Mouse (Mus musculus) layer of hippocampus, adult 2 months (tissue): ENCODE results near the gene Mpig6b. TPM values are rescaled to one million over a fixed set of nuclear protein-coding genes. Genes with fewer than 3 reads are reported as not detected.

Experiments
- DNase-seq, 2 experiments: peaks; one replicate each; pipeline ENCODE4 v3.0.0; 2022; ENCODE audit warnings: low spot score in 2 of 2
- H3K27ac ChIP-seq: fragments of 200-600 bp; 2 replicates; pipeline ENCODE4 v1.8.1; 2022
- H3K4me3 ChIP-seq: fragments of 200-600 bp; 2 replicates; pipeline ENCODE4 v1.8.1; 2022; ENCODE audit warnings: mild to moderate bottlenecking
- CTCF ChIP-seq: fragments of 200-600 bp; conservative IDR thresholded peaks from 2 replicates; pipeline ENCODE4 v1.8.1; 2022; ENCODE audit warnings: antibody characterized with exemption, mild to moderate bottlenecking, moderate library complexity
- total RNA-seq, 2 experiments: library from RNA; stranded (reverse); gene quantifications; 2 replicates each; pipeline ENCODE4 v1.2.3; 2021

The Mpig6b gene
- total RNA-seq, 2 experiments from 2014 or later = not detected

DNA sequence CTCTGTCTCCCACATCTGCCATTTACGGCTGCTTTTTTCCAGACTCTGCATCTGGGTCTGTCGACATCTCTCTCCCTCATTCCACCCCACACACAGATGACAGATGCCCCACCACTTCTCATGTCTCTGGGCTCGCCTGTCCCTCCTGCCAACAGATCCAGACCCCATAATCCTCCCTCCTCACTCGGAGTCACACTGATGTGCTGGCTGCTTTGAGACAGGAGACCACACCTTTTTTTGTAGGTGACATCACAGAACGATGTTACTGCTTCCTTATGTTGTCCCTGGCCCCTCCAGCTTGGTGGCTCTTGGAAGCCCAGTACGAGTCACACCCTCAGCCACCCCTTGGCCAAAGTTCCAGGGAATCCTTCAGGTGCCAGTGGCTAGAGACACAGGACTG, 14.3 kb upstream of the Mpig6b start:
- Histone ChIP-seq H3K4me3 (no peak overlapping the region), H3K27ac (peak overlapping the region; percentile 62; the same call in 1 of the 2 replicates)
- no peak for TF ChIP-seq CTCF
- DNase-seq = no peak

DNA sequence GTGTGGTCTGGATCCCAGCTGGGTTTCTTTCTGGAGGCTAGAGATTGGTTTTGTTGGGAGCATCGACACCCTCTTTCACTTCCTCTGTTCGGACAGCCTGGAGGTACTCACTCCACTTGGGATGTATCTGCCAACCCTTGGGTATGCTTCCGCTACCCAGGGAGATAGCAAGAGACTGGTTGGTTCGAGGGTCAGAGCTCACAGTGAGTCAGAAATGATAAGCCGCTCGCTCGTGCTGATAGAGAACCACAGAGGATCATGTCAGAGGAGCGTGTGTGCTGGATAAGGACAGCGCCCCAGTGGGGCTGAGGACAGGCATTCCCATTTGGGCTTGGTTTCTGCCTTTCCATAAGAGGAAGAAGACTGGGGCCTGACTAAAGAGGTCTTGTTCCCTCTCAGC, 13.8 kb upstream of the Mpig6b start:
- Histone ChIP-seq H3K27ac (peak overlapping the region; percentile 62; the same call in 1 of the 2 replicates), H3K4me3 (no peak overlapping the region)
- no peak for TF ChIP-seq CTCF
- no peak for DNase-seq

DNA sequence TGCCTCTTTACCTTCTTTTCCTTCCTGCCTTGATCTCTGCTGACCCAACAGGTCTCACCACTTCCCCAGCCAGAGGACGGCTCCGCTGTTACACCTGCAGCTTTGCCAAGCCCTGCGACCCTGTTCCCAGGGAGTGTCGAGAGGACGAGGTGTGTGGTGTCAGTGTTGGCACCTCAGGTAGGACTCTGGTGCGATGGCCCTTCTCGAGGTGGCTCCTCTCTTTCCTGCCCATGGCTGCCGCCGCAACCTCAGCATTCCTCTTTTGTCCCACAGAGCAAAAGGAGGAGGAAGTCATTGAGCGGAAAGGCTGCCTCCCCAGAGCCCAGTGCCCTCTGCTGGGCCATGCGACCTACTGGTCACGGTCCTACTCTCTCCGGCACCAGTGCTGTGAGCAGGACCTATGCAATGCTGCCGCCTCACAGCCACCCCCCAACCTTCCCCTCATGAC, 11.8 kb upstream of the Mpig6b start, which contains the start of gene Ly6g6d:
Gene Ly6g6d, minus strand, starts transcription at position 280 of the 448 bp plus-strand sequence.
- H3K27ac ChIP-seq = peak within 1 kb of the TSS; percentile 43; the same call in 1 of the 2 replicates
- H3K4me3 ChIP-seq = peak within 1 kb of the TSS; percentile 43

DNA sequence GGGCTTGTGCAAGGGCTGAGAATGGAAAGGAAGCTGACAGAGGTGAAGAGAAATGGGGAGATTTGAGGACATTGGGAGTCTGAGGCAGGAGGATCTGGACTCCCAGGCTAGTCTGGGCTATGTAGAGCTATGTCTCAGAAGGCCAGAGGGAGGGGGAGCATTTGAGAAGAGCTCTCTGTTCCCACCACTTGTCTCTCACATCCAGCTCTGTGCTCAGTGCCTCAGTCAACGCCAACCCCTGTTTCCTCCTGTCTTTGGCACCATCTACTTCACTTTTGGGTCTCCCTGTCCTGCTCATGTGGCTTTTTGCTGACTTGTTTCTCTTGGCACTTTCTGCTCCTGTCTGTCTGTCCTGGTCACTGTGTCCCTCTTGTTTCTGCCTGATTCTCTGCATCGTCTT, 11.3 kb upstream of the Mpig6b start:
- Histone ChIP-seq H3K27ac (peak overlapping the region; percentile 43; the same call in 1 of the 2 replicates), H3K4me3 (peak overlapping the region; percentile 43; the same call in 1 of the 2 replicates)
- DNase-seq = no peak
- no peak for TF ChIP-seq CTCF

More for the DNA sequence above, 11.8 kb upstream of the Mpig6b start, which contains the start of gene Ly6g6d:
- TF ChIP-seq CTCF = peak; percentile 66
- DNase-seq = no peak

DNA sequence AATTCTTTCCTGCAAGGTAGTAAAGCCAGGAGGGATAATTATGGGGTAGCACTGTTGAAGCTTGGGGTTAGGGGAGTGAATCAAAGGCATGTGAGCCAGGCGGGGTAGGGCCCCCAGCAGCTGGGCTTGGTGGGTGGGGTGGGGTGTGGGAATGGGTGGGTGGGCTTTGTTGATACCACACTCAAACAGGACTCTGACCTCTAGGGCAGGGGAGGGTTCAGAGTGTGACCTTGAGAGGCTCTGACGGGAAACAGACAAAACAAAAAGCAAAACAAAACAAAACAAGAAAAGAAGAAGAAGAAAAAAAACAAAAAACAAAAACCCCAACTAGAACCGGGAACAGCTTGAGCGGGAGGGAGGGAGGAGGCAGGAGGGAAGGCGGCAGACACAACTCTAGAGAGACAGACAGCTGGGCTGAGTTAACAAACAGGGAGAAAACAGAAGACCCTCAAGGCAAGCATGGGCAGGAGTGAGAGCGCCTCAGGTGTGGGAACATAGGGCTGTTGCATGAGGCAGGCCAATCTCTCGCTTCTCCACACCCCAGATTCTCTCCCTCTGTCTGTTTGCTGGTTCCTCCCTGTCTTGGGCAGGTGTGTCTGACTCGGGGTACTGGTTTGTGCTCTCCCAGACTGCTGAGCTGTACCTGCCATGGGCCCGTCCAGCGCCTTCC, 10.7 kb upstream of the Mpig6b start, which contains the start of gene Ly6g6e:
Gene Ly6g6e, plus strand, starts transcription at position 396 of the 670 bp plus-strand sequence.
- peak within 1 kb of the TSS; percentile 43; the same call in 1 of the 2 replicates for H3K27ac ChIP-seq
- no peak for DNase-seq
- H3K4me3 ChIP-seq = peak within 1 kb of the TSS; percentile 43

DNA sequence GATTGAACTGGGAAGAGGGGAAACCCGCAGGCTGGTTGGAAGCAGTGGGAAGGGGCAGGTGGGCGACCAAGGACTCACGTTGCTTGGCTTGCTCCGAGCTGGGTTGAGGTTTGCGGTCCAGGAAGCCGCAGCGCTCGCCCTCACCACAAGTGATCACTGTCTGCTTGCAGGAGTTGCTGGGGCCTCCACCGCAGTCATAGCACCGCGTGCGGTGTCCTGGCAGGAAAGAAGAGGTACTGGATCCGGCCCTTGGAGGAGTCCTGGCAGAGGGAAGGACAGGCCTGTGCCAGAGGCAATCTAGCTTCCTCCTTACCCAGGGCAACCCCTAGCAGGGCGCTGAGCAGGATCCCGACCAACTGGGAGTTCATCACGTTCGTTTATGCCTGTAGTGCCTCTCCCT, 8.1 kb upstream of the Mpig6b start:
- Histone ChIP-seq H3K4me3 (no peak overlapping the region), H3K27ac (no peak overlapping the region)
- TF ChIP-seq CTCF = no peak
- DNase-seq = no peak

More for the DNA sequence above, 10.7 kb upstream of the Mpig6b start, which contains the start of gene Ly6g6e:
- TF ChIP-seq CTCF = no peak

DNA sequence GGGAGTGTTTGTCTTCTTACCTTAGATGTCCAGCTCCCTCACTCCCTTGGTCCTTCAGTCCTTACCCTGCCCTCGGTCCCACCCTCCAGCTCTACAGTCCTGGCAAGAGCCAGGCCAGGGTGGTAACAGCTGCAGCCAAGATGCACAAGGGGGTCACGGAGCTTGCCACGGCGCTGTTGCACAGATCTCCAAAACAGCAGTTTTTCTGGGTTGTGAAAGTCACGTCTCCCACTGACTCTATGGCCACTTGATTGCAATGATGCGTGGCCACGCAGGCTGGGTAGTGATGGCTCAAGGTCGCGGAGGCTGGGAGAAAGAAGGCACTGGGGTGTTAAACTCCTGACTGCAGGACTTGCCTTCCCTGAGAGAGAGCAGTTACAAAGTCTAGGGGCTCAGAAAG, 5.5 kb upstream of the Mpig6b start:
- Histone ChIP-seq H3K27ac (no peak overlapping the region), H3K4me3 (no peak overlapping the region)
- TF ChIP-seq CTCF = no peak
- no peak for DNase-seq

DNA sequence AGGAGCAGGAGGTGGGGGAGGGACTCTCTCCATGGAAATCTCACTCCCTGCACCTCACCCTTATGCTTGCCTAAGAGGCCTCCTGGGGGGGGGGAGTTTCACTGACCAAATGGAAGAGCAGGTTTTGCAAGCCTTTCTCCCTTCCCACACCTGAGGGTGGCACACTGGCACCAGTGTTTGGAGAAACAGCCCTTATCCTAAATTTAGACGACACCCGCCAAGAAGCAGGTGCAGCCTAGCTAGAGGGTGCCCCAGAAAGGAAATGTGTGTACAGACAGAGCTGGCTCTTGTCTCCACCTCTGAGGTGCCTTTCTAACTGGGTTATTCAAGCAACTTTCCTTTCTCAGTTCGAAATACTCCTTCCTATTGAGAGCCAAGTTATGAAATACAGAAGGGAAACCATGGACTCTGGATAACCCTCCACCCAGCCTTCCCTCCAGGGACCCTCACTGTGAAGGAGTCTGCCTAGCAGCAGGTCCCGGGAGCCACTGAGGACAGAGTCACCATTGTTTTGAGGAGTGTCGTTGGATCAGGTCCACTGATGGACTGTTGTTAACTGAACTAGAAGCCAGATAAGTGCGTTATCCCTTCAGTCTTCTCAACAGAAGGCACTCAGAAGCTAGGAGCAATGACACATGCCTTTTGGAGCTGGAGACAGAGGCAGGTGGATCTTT, 4.7 kb upstream of the Mpig6b start:
- DNase-seq = no peak
- no peak overlapping the region for H3K4me3 ChIP-seq

DNA sequence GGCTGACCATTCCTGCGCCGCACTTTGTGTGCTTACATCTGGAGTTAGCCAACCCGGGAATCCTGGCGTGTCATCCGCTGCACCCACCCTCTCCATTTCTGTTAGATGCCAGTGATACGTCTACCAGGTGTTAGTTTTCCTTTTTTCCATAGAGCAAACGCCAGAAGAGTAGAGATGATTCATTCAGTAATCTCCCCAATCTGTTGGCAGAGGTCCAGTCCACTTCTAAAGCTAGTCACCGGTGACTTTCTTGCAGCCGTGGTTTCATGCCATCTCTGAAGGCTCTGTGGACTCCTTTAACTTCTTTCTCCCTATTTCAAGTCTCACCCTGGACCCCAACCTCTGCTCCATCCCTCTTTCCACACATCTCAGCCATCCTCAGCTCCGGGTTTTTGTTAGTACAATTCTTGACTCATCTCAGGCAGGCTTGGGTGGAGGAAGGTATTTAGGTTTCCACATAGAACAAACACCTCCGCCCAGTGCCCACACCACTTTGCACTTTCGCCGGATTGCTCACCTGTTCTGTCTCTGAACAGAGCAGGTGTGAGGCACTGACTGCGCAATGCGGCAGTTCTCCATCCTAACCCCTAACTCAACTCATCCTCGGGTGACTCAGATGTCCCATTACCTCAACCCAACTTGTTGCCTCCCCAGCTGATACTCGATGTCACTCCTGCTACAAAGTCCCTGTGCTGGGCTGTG, 2.4 kb upstream of the Mpig6b start:
- no peak for TF ChIP-seq CTCF
- H3K4me3 ChIP-seq = no peak overlapping the region
- DNase-seq = no peak
- H3K27ac ChIP-seq = no peak overlapping the region

More for the DNA sequence above, 4.7 kb upstream of the Mpig6b start:
- no peak for TF ChIP-seq CTCF
- H3K27ac ChIP-seq = no peak overlapping the region

DNA sequence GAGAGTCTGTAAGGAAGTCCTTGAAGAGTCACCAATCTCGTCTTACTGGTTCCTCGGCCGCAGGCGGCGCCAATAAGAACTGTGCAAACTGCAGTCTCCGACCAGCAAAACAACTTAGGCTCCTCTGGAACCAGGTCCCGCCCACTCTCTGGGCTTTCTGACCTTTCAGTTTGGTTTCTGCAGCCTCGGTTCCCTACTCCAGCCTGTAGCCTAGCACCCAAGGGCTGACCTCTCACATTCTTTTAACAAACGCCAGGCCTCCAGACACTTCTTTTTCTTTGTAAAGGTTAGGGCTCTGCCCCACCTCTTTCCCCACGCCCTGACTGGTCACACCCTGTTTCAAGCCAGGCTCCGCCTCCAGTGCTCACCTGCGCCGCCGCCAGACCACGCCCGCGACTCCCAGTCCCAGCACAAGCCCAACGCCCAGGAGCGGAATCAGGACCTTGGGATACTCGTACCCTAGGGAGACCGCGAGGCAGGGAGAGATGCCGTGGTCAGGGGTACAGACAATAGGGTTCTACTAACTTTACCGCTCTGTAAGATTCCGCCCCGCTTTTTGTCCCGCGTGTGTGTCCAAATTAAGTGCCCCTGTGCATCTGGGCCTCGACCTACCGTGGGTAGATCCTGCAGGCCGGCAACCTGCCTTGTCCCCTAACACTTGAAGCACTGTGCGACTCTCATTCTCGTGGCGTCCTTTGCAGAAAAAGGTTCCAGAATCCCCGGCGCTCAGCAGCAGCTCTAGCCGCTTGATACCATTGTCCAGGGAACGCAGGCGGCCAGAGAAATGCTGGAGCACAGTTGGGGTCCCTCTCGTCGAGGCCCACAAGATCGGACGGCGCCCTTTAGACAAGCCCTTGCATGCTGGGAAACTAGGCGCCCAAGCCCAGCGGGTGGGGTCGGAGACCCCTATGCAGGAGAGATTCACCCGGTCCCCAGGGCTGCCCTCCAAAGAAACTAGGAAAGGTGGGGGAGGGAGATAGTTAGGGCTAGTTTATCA, 735 bp downstream of the Mpig6b start, which contains the start of gene Ly6g6c:
Gene Ly6g6c, plus strand, starts transcription at position 438 of the 997 bp plus-strand sequence.
- H3K4me3 ChIP-seq = no peak within 1 kb of the TSS; the same call in 1 of the 2 replicates
- no peak within 1 kb of the TSS for H3K27ac ChIP-seq
- TF ChIP-seq CTCF = no peak
- DNase-seq = no peak

DNA sequence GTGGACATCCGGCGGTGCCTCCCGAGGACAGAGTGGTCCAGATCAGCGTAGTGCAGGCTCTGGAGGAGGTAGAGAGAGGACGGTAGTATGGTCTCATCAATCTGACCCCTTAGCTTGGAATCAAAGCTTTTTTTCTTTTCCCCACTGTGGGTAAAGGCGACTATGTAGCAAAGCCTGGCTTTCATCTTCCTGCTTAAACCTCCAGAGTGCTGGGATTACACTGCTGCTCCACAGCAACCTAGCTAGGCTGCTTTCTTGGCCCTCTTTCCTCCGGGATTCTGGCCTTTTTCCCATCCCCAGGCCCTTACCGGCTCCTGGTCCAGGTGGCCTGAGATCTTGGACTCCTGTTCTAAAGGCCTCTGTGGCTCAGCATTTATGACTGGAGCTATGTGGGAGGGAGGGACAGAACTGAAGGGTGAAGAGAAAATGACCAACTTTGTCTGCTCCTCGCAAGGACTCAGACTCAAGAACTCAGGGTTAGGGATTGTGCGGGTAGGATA, 1.6 kb downstream of the Mpig6b start:
- Histone ChIP-seq H3K4me3 (no peak overlapping the region), H3K27ac (no peak overlapping the region)
- no peak for DNase-seq
- no peak for TF ChIP-seq CTCF
